Mouse (Mus musculus) frontal cortex, postnatal 10 days (tissue): ENCODE results near the gene Pkd1l2.

Source experiments
- DNase-seq, 2 experiments: peaks; one replicate each; pipeline ENCODE4 v3.0.0; 2022; ENCODE audit warnings: low spot score in 2 of 2, mixed read lengths in 1 of 2

Pkd1l2 gene

GRCm38 (mm10) chr8:117082399-117082872 is at the start of gene Pkd1l2:
Gene Pkd1l2, minus strand, starts transcription at chr8:117082449.
- DNase-seq: no peak

- no peak for DNase-seq
These were observed 44.8 kb upstream of the Pkd1l2 start for GRCm38 (mm10) chr8:117127063-117127462.

GRCm38 (mm10) chr8:117126411-117126810 is 44.2 kb upstream of the Pkd1l2 start:
- DNase-seq: no peak

GRCm38 (mm10) chr8:117125854-117126253 is 43.6 kb upstream of the Pkd1l2 start:
- no peak for DNase-seq

- no peak for DNase-seq
These were observed 41.8 kb upstream of the Pkd1l2 start for GRCm38 (mm10) chr8:117123850-117124633.

GRCm38 (mm10) chr8:117121277-117121676 is 39.0 kb upstream of the Pkd1l2 start:
- DNase-seq: no peak

GRCm38 (mm10) chr8:117118409-117118808 is 36.2 kb upstream of the Pkd1l2 start:
- DNase-seq: no peak

- DNase-seq: no peak
These were observed 34.3 kb upstream of the Pkd1l2 start for GRCm38 (mm10) chr8:117116534-117116933.

GRCm38 (mm10) chr8:117115676-117116446 is 33.6 kb upstream of the Pkd1l2 start:
- no peak for DNase-seq

- DNase-seq: no peak
These were observed 32.8 kb upstream of the Pkd1l2 start for GRCm38 (mm10) chr8:117115094-117115493.

- no peak for DNase-seq
These were observed 30.0 kb upstream of the Pkd1l2 start for GRCm38 (mm10) chr8:117112261-117112660.

- DNase-seq: no peak
These were observed 29.4 kb upstream of the Pkd1l2 start for GRCm38 (mm10) chr8:117111641-117112040.

GRCm38 (mm10) chr8:117109801-117110390 is 27.6 kb upstream of the Pkd1l2 start:
- peak; percentile 25 to 45 for DNase-seq

GRCm38 (mm10) chr8:117109018-117109711 is 26.9 kb upstream of the Pkd1l2 start:
- DNase-seq: no peak

- DNase-seq: peak; percentile 23 to 50
These were observed 25.3 kb upstream of the Pkd1l2 start for GRCm38 (mm10) chr8:117107533-117107932.

GRCm38 (mm10) chr8:117097564-117098191 is 15.4 kb upstream of the Pkd1l2 start:
- DNase-seq: peak in 1 of 2 experiments; percentile 16

- DNase-seq: no peak
These were observed 14.9 kb upstream of the Pkd1l2 start for GRCm38 (mm10) chr8:117097051-117097563.

GRCm38 (mm10) chr8:117095647-117096046 is 13.4 kb upstream of the Pkd1l2 start, which contains the start of gene Bco1:
Gene Bco1, plus strand, starts transcription at chr8:117095854.
- no peak for DNase-seq

GRCm38 (mm10) chr8:117094053-117094452 is 11.8 kb upstream of the Pkd1l2 start:
- no peak for DNase-seq

GRCm38 (mm10) chr8:117089802-117090201 is 7.6 kb upstream of the Pkd1l2 start:
- DNase-seq: no peak

GRCm38 (mm10) chr8:117087036-117087435 is 4.8 kb upstream of the Pkd1l2 start:
- DNase-seq: no peak
